Mouse (Mus musculus) thymus, adult 2 months (tissue): Measurements from ENCODE around the gene Ppp1r3g.

Experiments
- CTCF ChIP-seq: fragments of 200-500 bp; IDR thresholded peaks from 2 replicates; pipeline ENCODE4 v1.5.1; 2012; ENCODE audit warnings: mild to moderate bottlenecking, control low read depth, low read length, moderate library complexity, borderline replicate concordance; ENCODE audit not compliant: control insufficient read depth, poor library complexity, insufficient read depth; ENCODE audit errors: extremely low read depth
- POLR2A ChIP-seq: fragments of 200-500 bp; IDR thresholded peaks from 2 replicates; pipeline ENCODE4 v1.6.1; 2012; ENCODE audit warnings: mild to moderate bottlenecking, low read length, control low read depth, moderate library complexity; ENCODE audit not compliant: control insufficient read depth, poor library complexity, insufficient read depth; ENCODE audit errors: extremely low read depth

DNA sequence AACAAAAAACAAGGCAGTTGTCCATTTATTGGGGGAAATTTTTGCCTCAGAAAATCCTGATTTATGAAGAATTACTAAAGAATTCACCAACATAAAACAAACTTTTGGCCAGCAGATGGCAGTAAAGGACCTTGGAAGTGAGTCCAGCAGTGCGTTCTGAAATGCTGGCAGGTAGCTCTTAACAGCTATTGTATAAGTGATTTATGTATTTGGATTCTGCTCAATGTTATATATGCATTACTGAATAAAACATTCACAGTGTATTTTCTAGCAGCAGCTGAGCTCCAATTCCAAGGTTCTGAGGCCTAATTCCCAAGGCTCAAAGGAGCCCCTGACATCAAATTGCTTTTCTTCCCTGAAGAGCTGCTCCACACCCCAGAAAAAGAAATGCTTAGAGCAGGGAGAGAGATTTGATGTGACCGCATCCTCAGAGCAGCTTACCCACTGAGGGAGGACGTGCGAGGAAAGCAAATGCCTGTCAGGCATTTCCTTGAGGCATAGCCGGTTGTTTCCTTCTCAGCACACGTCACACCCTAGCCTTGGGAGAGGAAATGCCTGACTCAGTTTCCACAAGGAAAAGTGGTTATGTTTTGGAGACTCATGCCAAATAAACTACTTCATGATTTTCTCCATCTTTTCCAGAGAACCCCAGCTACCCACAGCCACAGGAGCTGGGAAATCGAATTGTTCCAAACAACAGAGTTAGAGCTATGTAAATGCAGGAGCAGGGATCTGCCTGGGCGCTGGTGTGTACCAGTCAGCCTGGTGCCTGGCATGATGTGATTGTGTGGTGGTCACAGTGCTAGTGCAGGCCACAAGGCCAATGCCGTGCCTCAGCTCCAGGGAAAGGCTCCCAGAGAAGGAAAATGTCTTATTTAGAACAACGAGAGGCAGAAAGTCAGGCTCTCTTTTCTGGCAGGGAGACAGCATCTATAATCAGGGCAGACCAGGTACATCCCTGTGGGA is 61.0 kb downstream of the Ppp1r3g start:
- TF ChIP-seq CTCF (no peak), POLR2A (no peak)
